Mouse (Mus musculus) olfactory bulb, adult 2 months (tissue): ENCODE data around the gene Gzme.

Source experiments
- CTCF ChIP-seq: fragments of 200-500 bp; IDR thresholded peaks from 2 replicates; pipeline ENCODE4 v1.5.1; 2012; ENCODE audit warnings: low read depth, mild to moderate bottlenecking, low read length, moderate library complexity; ENCODE audit not compliant: insufficient read depth
- POLR2A ChIP-seq: fragments of 200-500 bp; IDR thresholded peaks from 2 replicates; pipeline ENCODE4 v1.6.1; 2012; ENCODE audit warnings: mild to moderate bottlenecking, low read depth, low read length, moderate library complexity; ENCODE audit not compliant: insufficient read depth

GRCm38 (mm10) chr14:56102386-56102785, 18.0 kb downstream of the Gzme start, which contains the start of gene Ctsg:
- TF ChIP-seq CTCF (no peak), POLR2A (no peak)
